Mouse (Mus musculus) G1E (cell line): Measurements from ENCODE around the gene Sppl2c.

Source experiments
- CTCF ChIP-seq: IDR thresholded peaks from 2 replicates; pipeline ENCODE4 v1.5.1; 2012; ENCODE audit warnings: low read depth, low read length, inconsistent platforms, mixed read lengths
- GATA1 ChIP-seq: IDR thresholded peaks from 2 replicates; pipeline ENCODE4 v1.6.1; 2012; ENCODE audit warnings: borderline replicate concordance, low read length, inconsistent platforms, mixed read lengths
- POLR2AphosphoS5 ChIP-seq: IDR thresholded peaks from 2 replicates; pipeline ENCODE4 v1.6.1; 2012; ENCODE audit warnings: low read depth, low read length, inconsistent platforms; ENCODE audit not compliant: insufficient replicate concordance
- TAL1 ChIP-seq: conservative IDR thresholded peaks from 2 replicates; pipeline ENCODE4 v1.6.1; 2012; ENCODE audit warnings: low read depth, low read length, inconsistent platforms, mixed read lengths

DNA sequence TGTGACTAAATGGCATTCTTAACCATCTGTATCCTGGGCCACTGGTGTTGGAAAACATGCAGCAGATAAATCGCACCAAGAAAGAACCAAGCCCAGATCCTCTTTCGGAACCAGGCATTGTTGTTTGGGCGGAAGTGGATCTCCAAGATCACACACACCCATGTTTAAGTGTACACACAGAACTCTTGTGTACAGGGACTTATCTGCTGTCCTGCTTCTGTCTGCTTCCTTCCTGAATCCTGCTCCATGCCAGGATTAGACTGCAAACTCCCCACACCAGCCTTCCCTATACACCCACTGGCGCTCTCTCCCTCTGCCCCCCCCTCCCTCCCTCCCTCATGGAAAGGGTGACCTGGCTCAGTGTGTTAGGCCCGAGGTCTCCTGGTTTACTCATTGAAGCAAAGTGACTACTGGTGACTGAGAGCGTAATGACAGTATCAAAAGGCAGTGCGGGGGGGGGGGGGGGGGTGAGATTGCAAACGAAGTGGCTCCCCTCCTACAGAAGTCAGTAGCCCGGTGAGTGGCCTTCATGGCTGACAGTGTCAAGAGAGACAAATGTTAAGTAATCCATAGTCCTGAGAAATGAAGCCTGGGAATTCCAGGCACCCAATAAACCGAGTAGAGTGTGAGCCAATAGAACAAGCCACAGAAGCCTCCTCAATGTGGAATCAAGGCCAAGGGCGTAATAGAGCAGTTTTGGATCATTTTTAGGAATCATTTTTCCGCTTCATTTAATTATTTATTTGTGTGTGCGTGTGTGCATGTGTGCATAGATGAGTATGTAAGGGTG is 52.0 kb downstream of the Sppl2c start:
- no peak for TF ChIP-seq CTCF
- no peak for TF ChIP-seq TAL1
- TF ChIP-seq GATA1 = no peak
- no peak for TF ChIP-seq POLR2AphosphoS5
